Mouse (Mus musculus): ENCODE data around the gene Aspdh.

Aspdh gene

DNA sequence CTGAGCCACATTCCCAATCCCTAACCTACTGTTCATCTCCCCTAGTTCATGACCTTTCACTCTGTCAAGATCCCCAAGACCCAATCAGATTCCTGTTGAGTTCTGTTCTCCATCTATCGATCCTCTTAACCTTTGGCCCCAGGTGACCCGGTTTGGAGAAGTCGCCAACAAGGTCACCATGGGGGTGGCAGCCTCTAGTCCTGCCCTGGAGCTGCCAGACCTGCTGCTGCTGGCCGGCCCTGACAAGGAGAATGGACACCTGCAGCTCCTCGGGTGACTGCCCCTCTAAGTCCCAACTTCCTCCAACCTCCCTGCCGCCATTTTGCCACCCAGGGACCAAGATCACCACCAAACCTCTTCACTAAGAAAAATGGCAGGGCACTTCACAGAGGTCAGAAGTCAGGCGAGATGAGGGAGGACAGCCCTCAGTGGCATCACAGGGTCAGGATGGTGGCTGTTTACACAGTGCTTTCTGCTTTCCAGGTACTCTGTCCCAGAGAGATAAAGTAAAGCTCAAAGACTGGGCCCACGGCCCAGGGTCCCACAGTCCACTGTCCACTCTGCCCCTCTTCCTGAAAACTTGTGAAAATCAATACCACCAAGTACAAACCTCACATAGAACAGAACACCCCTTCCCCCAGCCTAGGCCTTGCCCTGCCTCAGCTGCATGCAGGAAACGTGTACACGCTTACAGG lies 32.3 kb downstream of the Aspdh start:
- no peak for DNase-seq (ENCODE audit: low spot score in 2 of 2)

DNA sequence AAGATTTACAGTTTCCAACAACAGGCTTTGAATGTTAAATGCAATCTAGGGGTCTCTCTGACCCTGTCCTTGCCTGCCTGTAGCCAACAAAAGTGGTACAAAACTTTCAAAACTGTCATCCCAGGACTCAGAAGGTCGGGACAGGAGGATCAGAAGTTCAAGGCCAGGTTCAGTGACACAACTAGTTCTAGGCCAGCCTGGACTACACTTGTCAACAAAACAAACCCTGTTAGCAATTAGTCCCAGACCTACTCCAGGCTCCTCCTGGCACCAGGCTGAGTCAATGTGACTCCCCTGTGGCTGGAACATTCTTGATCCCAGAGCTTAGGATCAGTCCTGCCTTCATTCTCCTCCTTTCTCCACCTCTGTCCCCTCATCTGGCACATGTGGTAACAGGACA lies 33.7 kb downstream of the Aspdh start:
- DNase-seq (ENCODE audit: low spot score in 2 of 2): no peak

DNA sequence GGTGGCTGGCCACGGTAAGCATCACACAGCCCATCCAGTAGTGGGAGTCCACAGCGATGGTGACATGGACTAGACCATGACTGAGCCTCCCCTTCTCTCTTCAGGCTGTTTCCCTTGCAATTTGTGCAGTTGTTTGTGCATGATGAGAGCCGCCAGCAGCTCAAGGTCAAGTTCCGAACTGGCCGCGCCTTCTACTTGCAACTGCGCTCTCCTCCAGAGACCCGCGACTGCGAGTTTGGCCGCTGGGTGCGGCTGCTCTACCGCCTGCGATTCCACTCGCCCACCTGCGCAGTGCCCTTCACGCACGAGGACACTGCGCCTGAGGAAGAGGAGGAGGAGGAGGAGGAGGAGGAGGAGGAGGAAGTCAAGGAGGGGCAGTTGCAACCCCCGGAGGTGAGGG lies 34.9 kb downstream of the Aspdh start:
- no peak for DNase-seq (ENCODE audit: low spot score in 2 of 2)

DNA sequence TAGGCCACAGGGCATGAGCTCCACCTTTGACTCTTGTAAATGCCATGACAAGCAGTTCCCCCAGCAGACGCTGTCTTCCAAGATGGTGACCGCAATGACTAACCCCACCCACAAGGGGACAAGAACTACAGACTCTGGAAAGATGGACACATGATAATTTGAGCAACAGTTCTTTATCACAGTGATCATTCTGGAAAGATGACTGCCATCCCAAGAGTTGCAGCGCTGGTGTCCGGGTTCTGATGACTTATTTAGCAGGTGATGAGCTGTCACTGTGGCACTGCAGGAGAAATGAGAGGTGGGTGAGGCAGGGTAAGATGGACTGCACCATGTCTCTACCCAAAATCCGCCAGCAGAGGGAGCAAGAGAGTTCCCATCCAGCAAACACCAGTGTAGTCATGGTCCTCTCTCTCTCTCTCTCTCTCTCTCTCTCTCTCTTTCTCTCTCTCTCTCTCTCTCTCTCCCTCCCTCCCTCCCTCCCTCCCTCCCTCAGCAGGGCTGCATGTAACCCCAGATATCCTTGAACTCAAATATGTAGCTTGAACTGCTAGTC lies 36.4 kb downstream of the Aspdh start:
- DNase-seq (ENCODE audit: low spot score in 2 of 2): peak; percentile 57 to 79

DNA sequence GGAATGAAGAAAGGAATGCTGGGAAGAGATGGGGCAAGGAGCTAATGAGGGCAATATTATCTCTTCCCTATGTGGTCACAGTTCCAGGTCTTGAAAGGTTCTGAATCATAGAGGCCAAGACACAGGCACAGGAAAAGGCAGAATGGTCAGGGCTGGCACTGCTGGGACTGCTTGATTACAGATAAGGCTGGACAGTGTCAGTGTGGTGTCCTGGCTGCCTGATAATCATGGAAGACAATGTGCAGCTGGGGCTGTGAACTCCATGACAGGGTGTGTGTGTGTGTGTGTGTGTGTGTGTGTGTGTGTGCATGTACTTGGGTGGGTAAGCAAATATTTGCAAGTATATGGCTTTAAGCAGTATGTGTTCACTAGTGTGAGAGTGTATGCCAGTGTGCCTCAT lies 42.3 kb downstream of the Aspdh start:
- no peak for DNase-seq (ENCODE audit: low spot score in 2 of 2)
